Mouse (Mus musculus) liver, embryonic 12.5 days (tissue): ENCODE measurements at regions not wholly inside any gene's neighbourhood (a gene's known extent, or its start where the extent isn't known, plus 50 kb on each side); places are given as distances from the start of the nearest gene placed in this dataset.

ENCODE experiments used
- ATAC-seq: fragments of 200-750 bp; cut with Nextera tagmentation; 2 replicates; pipeline ENCODE4 v1.8.0; 2017; ENCODE audit warnings: moderate number of reproducible peaks, mild to moderate bottlenecking, moderate library complexity
- H3K27ac ChIP-seq: fragments of 300-500 bp; sonication (generic); 2 replicates; pipeline ENCODE4 v1.5.1; 2016; ENCODE audit warnings: mild to moderate bottlenecking
- H3K27me3 ChIP-seq: fragments of 300-500 bp; sonication (generic); replicated peaks from 2 replicates; pipeline ENCODE4 v1.6.1; 2016; ENCODE audit warnings: mild to moderate bottlenecking, moderate library complexity
- H3K36me3 ChIP-seq: fragments of 300-500 bp; sonication (generic); 2 replicates; pipeline ENCODE4 v1.6.1; 2016; ENCODE audit warnings: mild to moderate bottlenecking, moderate library complexity
- H3K4me1 ChIP-seq: fragments of 300-500 bp; sonication (generic); 2 replicates; pipeline ENCODE4 v1.6.1; 2016
- H3K4me2 ChIP-seq: fragments of 300-500 bp; sonication (generic); 2 replicates; pipeline ENCODE4 v1.6.1; 2016; ENCODE audit warnings: mild to moderate bottlenecking, moderate library complexity
- H3K4me3 ChIP-seq: fragments of 300-500 bp; sonication (generic); 2 replicates; pipeline ENCODE4 v1.5.1; 2016; ENCODE audit warnings: mild to moderate bottlenecking, moderate library complexity
- H3K9ac ChIP-seq: fragments of 300-500 bp; sonication (generic); 2 replicates; pipeline ENCODE4 v1.6.1; 2016; ENCODE audit warnings: mild to moderate bottlenecking, moderate library complexity
- H3K9me3 ChIP-seq: fragments of 300-500 bp; sonication (generic); replicated peaks from 2 replicates; pipeline ENCODE4 v1.6.1; 2016; ENCODE audit warnings: mild to moderate bottlenecking, moderate library complexity
- WGBS: fragments of 180-500 bp; shearing (Covaris S2); methylation state at CpG from one replicate; pipeline ENCODE4 v1.1.7; 2016; ENCODE audit not compliant: insufficient replicate concordance; 5-methylcytosine and 5-hydroxymethylcytosine counted together

DNA sequence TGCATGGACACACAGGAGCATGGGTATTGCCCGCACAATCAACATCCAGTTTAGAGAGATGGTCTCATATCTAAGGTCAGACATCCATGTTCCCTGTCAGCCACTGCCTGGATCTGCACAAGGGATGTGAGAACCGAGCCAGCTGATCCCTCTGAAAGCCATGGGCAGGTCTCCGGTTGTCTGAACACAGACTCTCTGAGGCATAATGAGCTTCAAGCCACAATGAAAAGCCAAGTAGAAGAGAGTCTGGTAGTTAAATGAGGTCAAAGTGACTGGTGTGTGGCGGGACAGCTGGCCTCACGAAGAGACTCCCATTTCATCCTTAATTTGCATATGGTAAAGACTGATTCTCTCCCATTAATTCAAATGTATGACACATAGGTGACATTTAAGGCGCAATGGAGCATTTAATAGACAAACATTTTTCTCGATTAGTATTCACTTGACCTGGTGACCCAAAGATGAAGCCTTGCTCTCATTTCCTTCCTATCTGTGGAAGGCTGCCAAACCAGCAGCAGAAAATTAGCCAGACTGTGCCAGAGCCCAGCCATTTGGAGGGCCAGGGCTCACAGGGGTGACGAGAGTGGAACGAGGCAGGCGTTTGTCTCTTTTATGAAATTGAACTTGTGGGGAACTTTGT lies 132.2 kb downstream of the Rpl14 start:
- Histone ChIP-seq H3K27me3 (no peaks in the 10 kb centered on the region), H3K4me3 (no peak overlapping the region), H3K27ac (no peak overlapping the region), H3K36me3 (no peaks in the 10 kb centered on the region), H3K4me1 (0 out of 2 replicates have a peak, but pooled peaks cover 3% of the 10 kb centered on the region), H3K4me2 (no peak overlapping the region), H3K9me3 (no peaks in the 10 kb centered on the region), H3K9ac (no peak overlapping the region)
- 64% methylated on average over 10 of the region's 10 CpGs for WGBS
- no peak for ATAC-seq

DNA sequence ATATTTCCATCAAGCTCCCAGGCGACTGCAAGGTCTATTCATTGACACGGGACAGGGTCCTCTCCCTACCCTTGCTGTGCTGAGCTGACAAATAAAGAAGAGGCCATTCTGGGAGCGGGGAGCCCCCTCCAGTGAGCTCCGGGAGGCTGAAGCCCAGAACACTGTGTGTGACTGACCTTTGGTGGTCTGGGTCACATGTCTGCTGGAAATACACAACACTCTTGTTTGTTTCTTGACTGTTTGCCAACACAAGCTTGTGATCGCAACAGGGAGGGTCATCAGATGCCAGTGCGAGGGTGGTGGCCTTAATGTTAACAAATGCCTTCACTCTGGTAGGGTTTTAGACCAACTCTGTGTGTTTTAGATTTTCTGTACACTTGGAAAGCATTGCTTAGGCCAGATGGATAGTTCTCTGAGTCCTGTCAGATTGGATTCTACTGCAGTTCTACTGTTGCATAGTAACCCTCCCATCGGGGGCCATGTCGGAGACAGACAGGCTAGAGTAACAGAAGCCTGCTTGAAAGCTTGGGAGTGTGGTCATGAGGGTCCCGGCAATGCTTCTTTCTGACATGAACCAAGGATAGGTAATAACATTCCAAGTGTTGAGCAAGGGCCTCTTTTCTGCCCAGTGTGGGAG lies 135.4 kb downstream of the Rpl14 start:
- Histone ChIP-seq H3K27ac (no peak overlapping the region), H3K9me3 (no peaks in the 10 kb centered on the region; the same call in 1 of the 2 replicates), H3K27me3 (no peaks in the 10 kb centered on the region; the same call in 1 of the 2 replicates), H3K36me3 (no peaks in the 10 kb centered on the region), H3K4me2 (no peak overlapping the region), H3K4me3 (no peak overlapping the region), H3K9ac (no peak overlapping the region), H3K4me1 (0 out of 2 replicates have a peak, but pooled peaks cover 7% of the 10 kb centered on the region)
- ATAC-seq, result no peak
- WGBS, result 66% methylated on average over 9 of the region's 9 CpGs

- no peak overlapping the region for H3K4me2 ChIP-seq
- 0 out of 2 replicates have a peak, but pooled peaks cover 7% of the 10 kb centered on the region for H3K4me1 ChIP-seq
- no peaks in the 10 kb centered on the region for H3K36me3 ChIP-seq
- no peak overlapping the region for H3K4me3 ChIP-seq
- no peak overlapping the region for H3K27ac ChIP-seq
- H3K27me3 ChIP-seq, result no peaks in the 10 kb centered on the region; the same call in 1 of the 2 replicates
- H3K9ac ChIP-seq, result no peak overlapping the region
- WGBS, result 10% methylated on average over 11 of the region's 11 CpGs
- ATAC-seq, result no peak
- no peaks in the 10 kb centered on the region; the same call in 1 of the 2 replicates for H3K9me3 ChIP-seq
These were observed 137.3 kb downstream of the Rpl14 start for GRCm38 (mm10) chr9:120708507-120708906.

GRCm38 (mm10) chr9:120709146-120709655 lies 138.0 kb downstream of the Rpl14 start:
- no peaks in the 10 kb centered on the region; the same call in 1 of the 2 replicates for H3K9me3 ChIP-seq
- H3K4me3 ChIP-seq, result no peak overlapping the region
- ATAC-seq, result no peak
- no peak overlapping the region for H3K27ac ChIP-seq
- no peaks in the 10 kb centered on the region for H3K36me3 ChIP-seq
- no peak overlapping the region for H3K9ac ChIP-seq
- 44% methylated on average over 10 of the region's 10 CpGs for WGBS
- H3K4me1 ChIP-seq, result 0 out of 2 replicates have a peak, but pooled peaks cover 7% of the 10 kb centered on the region
- no peak overlapping the region for H3K4me2 ChIP-seq
- H3K27me3 ChIP-seq, result no peaks in the 10 kb centered on the region; the same call in 1 of the 2 replicates

DNA sequence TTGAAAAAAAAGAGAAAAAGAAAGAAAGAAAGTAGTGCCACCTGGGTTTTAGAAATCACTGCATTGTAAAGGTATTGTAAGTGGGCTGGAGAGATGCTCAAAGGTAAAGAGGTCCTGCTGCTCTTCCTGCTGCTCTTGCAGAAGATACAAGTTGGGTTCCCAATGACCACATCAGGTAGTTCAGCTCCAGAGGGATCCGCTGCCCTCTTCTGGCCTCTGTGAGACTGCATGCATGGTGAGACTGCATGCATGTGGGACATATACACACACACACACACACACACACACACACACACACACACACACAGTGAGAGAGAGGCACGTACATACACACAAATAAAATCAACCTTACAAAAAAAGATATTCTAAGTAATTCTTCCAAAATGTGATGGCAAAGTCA lies 141.7 kb downstream of the Rpl14 start:
- ATAC-seq, result no peak
- Histone ChIP-seq H3K36me3 (no peaks in the 10 kb centered on the region), H3K27me3 (no peaks in the 10 kb centered on the region; the same call in 1 of the 2 replicates), H3K9ac (no peak overlapping the region), H3K4me3 (no peak overlapping the region), H3K4me1 (0 out of 2 replicates have a peak, but pooled peaks cover 7% of the 10 kb centered on the region), H3K27ac (no peak overlapping the region), H3K9me3 (no peaks in the 10 kb centered on the region; the same call in 1 of the 2 replicates), H3K4me2 (no peak overlapping the region)
- WGBS, result 88% methylated on average over 2 of the region's 2 CpGs

- H3K27ac ChIP-seq, result no peak overlapping the region
- H3K9me3 ChIP-seq, result no peaks in the 10 kb centered on the region; the same call in 1 of the 2 replicates
- 67% methylated on average over 7 of the region's 7 CpGs for WGBS
- no peaks in the 10 kb centered on the region for H3K36me3 ChIP-seq
- no peaks in the 10 kb centered on the region for H3K27me3 ChIP-seq
- no peak overlapping the region for H3K4me2 ChIP-seq
- no peak overlapping the region for H3K4me3 ChIP-seq
- no peaks in the 10 kb centered on the region for H3K4me1 ChIP-seq
- no peak for ATAC-seq
- H3K9ac ChIP-seq, result no peak overlapping the region
These were observed 144.4 kb downstream of the Rpl14 start for GRCm38 (mm10) chr9:120715665-120716121.

GRCm38 (mm10) chr9:120718812-120719211 lies 147.6 kb downstream of the Rpl14 start:
- Histone ChIP-seq H3K36me3 (no peaks in the 10 kb centered on the region), H3K9me3 (no peaks in the 10 kb centered on the region), H3K4me3 (no peak overlapping the region), H3K9ac (no peak overlapping the region), H3K4me1 (no peaks in the 10 kb centered on the region), H3K27ac (no peak overlapping the region), H3K4me2 (no peak overlapping the region), H3K27me3 (no peaks in the 10 kb centered on the region)
- ATAC-seq, result no peak
- WGBS, result 50% methylated on average over 3 of the region's 3 CpGs

DNA sequence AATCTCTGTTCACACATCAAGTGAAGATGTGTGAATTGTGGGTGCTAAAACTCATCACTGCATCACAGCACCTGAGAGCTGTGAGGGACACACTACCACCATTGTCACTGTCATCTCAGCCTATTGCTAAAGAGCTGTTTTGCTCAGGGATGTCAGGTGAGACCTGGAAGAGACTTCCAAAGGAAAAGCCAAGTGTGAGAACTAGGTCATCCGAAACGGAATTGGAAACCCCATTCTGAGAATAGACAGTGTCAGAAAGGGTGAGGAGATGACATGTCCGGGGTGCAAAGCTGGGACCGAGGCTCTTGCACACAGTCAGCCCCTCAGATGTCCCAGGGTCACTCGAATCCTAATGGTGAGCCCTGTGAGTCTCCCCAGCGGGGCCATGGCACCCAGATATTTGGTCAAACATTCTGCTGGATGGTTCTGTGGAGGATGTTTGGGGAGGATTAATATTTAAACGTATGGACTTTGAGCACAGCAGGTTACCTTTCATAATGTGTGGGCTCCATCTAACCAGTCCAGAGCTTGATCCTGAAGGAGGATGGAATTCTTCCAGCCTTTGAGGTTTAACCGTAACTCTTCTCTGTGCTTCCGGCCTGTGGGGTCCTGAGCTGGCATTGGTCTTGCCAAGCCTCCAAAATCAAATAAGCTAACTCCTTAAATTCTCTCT lies 150.3 kb downstream of the Rpl14 start:
- Histone ChIP-seq H3K4me3 (no peak overlapping the region), H3K9ac (no peak overlapping the region), H3K4me2 (no peak overlapping the region), H3K27ac (no peak overlapping the region), H3K27me3 (no peaks in the 10 kb centered on the region), H3K4me1 (no peaks in the 10 kb centered on the region), H3K36me3 (no peaks in the 10 kb centered on the region), H3K9me3 (no peaks in the 10 kb centered on the region)
- ATAC-seq, result no peak
- 73% methylated on average over 9 of the region's 9 CpGs for WGBS

DNA sequence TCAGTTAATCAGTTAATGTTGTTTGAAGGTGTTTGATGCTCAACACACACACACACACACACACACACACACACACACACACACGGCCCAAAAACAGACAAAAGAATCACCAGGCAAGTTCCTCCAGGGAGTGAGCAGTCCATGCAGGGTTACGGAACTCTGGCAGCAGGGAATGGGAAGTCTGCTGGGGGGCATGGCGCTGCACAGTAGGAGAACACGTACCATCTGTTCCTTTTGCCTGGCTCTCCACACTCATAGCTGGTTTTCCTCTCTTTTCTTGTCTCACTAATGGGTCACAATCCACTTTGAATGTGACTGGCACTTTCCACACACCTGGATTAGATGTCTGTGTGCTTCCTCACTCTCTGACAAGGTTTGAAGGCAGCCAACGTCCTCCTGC lies 151.8 kb downstream of the Rpl14 start:
- Histone ChIP-seq H3K9ac (no peak overlapping the region), H3K4me3 (no peak overlapping the region), H3K4me2 (no peak overlapping the region), H3K4me1 (no peaks in the 10 kb centered on the region), H3K27me3 (no peaks in the 10 kb centered on the region), H3K9me3 (no peaks in the 10 kb centered on the region), H3K36me3 (no peaks in the 10 kb centered on the region), H3K27ac (no peak overlapping the region)
- ATAC-seq, result no peak
- 65% methylated on average over 5 of the region's 5 CpGs for WGBS

DNA sequence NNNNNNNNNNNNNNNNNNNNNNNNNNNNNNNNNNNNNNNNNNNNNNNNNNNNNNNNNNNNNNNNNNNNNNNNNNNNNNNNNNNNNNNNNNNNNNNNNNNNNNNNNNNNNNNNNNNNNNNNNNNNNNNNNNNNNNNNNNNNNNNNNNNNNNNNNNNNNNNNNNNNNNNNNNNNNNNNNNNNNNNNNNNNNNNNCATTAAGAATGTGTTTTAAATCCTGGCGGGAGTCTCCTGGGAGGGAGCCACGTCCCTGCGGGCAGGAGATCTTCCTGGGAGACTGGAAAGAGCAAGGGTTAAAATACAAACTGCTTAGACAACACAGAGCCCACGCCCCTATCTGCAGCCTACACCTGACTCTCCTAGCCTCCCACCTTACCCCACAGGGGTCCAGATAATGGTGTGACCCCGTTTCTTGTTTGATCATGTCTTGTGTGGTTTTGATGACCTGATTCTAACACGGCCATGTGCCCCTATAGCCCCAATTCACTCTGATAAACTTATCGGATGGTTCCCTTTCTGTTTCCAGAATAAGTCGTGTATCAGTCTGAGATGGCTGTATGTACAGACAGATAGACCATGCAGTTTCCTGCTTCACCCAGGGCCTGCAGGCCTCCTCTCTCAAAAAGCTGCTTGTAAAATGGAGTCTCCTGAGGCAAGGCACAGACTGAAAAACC lies 160.8 kb downstream of the Rpl14 start:
- Histone ChIP-seq H3K4me2 (no peak overlapping the region), H3K9me3 (no peaks in the 10 kb centered on the region), H3K4me3 (no peak overlapping the region), H3K27ac (no peak overlapping the region), H3K27me3 (no peaks in the 10 kb centered on the region; the same call in 1 of the 2 replicates), H3K9ac (no peak overlapping the region), H3K4me1 (peaks cover 13% of the 10 kb centered on the region), H3K36me3 (no peaks in the 10 kb centered on the region)
- ATAC-seq, result no peak
- WGBS, result 24% methylated on average over 8 of the region's 8 CpGs

- H3K9me3 ChIP-seq, result no peaks in the 10 kb centered on the region
- no peak overlapping the region for H3K4me3 ChIP-seq
- no peak overlapping the region for H3K9ac ChIP-seq
- H3K4me2 ChIP-seq, result no peak overlapping the region
- no peaks in the 10 kb centered on the region; the same call in 1 of the 2 replicates for H3K27me3 ChIP-seq
- ATAC-seq, result no peak
- no peaks in the 10 kb centered on the region for H3K36me3 ChIP-seq
- WGBS, result 55% methylated on average over 14 of the region's 14 CpGs
- peaks cover 13% of the 10 kb centered on the region for H3K4me1 ChIP-seq
- no peak overlapping the region for H3K27ac ChIP-seq
These were observed 161.5 kb downstream of the Rpl14 start for GRCm38 (mm10) chr9:120732650-120733293.
